Comparison of ENCODE assay signal across 8 mouse cellular contexts in the genomic region with DNA sequence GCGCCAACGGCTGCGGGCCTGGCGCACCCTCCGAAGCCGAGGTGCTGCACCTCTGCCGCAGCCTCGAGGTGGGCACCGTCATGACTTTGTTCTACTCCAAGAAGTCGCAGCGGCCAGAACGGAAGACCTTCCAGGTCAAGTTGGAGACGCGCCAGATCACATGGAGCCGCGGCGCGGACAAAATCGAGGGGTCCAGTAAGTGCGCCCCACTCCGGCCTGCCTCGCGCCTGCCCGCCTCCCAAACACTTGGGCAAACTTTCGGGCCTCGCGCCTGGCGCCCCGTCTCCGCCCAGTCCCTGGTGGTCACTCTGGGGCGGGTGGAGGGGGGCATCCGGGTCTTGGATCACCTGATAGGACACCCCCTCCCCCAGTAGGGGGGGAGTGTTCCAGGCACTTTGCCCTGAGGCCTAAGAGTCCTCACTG. TPM values are rescaled to one million over a fixed set of nuclear protein-coding genes. Genes with fewer than 3 reads are reported as not detected.
DNase-seq lines count a peak whose midpoint lies in the region; ATAC-seq and TF ChIP-seq lines count a peak whose summit lies in the region.

No protein-coding gene starts in this region.

- H3K9me3 ChIP-seq in ES-Bruce4 (replicated peaks; ENCODE audit: control insufficient read depth, insufficient read depth, low read length, poor library complexity, severe bottlenecking) = no peaks in the 10 kb centered on the region
- no peaks in the 10 kb centered on the region for H3K9me3 ChIP-seq in forebrain, embryonic 14.5 days (replicated peaks; ENCODE audit: control insufficient read depth, low read length)

- intact Hi-C loops in heart, postnatal 14 days (cut with DNase I) = loop anchor here (2.0 kb wide), 1 partner anchor 29 kb away; no protein-coding TSS in a partner anchor

- peaks cover 9% of the 10 kb centered on the region for H3K4me1 ChIP-seq in ES-Bruce4 (ENCODE audit: control insufficient read depth, insufficient read depth, low read length)
- 0 out of 2 replicates have a peak, but pooled peaks cover 8% of the 10 kb centered on the region for H3K4me1 ChIP-seq in bone marrow macrophage, adult 2 months (ENCODE audit: control insufficient read depth, insufficient read depth, low read length)
- H3K4me1 ChIP-seq in forebrain, embryonic 14.5 days (ENCODE audit: control insufficient read depth, insufficient read depth, low read length) = peaks cover 29% of the 10 kb centered on the region
- H3K4me1 ChIP-seq in lung, adult 2 months (ENCODE audit: control insufficient read depth, insufficient read depth, low read length) = peaks cover 26% of the 10 kb centered on the region

- no peak for TF ChIP-seq EP300 in ES-Bruce4 (IDR thresholded peaks at IDR 0.05; ENCODE audit: insufficient read depth, low read depth, low read length)

- no peaks in the 10 kb centered on the region for H3K27me3 ChIP-seq in ES-Bruce4 (ENCODE audit: control insufficient read depth, insufficient read depth, low read length, poor library complexity, severe bottlenecking)
- no peaks in the 10 kb centered on the region for H3K27me3 ChIP-seq in forebrain, embryonic 14.5 days (replicated peaks; ENCODE audit: control insufficient read depth, insufficient read depth, low read length)

- peak; percentile 13 for ATAC-seq in forebrain, embryonic 14.5 days
- ATAC-seq in monocyte, adult 5-6 weeks (replicated peaks; ENCODE audit: insufficient number of reproducible peaks, low FRiP score, low TSS enrichment, poor library complexity, severe bottlenecking) = no peak

- H3K36me3 ChIP-seq in ES-Bruce4 (ENCODE audit: control insufficient read depth, insufficient read depth, low read length, poor library complexity, severe bottlenecking) = no peaks in the 10 kb centered on the region
- H3K36me3 ChIP-seq in forebrain, embryonic 14.5 days (ENCODE audit: control insufficient read depth, insufficient read depth, low read length) = peaks cover 25% of the 10 kb centered on the region

- no peak for TF ChIP-seq POLR2A in ES-Bruce4 (IDR thresholded peaks at IDR 0.05; ENCODE audit: insufficient read depth, low read length)
- no peak for TF ChIP-seq POLR2A in bone marrow macrophage, adult 2 months (IDR thresholded peaks at IDR 0.05; ENCODE audit: borderline replicate concordance, low read depth, low read length)
- TF ChIP-seq POLR2A in lung, adult 2 months (IDR thresholded peaks at IDR 0.05; ENCODE audit: borderline replicate concordance, extremely low read depth, low read depth, low read length) = no peak

- H3K4me2 ChIP-seq in forebrain, embryonic 14.5 days (ENCODE audit: low read length) = peak overlapping the region; percentile 93

- H3K9ac ChIP-seq in ES-Bruce4 (ENCODE audit: low read depth, poor library complexity, severe bottlenecking) = peak overlapping the region; percentile 90
- peak overlapping the region; percentile 100 for H3K9ac ChIP-seq in forebrain, embryonic 14.5 days (ENCODE audit: low read length)

- no peak overlapping the region for H3K27ac ChIP-seq in ES-Bruce4 (ENCODE audit: insufficient read depth, low read length)
- no peak overlapping the region for H3K27ac ChIP-seq in bone marrow macrophage, adult 2 months (ENCODE audit: insufficient read depth, low read depth, low read length)
- H3K27ac ChIP-seq in forebrain, embryonic 14.5 days (ENCODE audit: low read depth, low read length) = peak overlapping the region; percentile 98

- H3K4me3 ChIP-seq in ES-Bruce4 (ENCODE audit: low read depth, low read length) = peak overlapping the region; percentile 96
- H3K4me3 ChIP-seq in bone marrow macrophage, adult 2 months (ENCODE audit: insufficient read depth, low read length) = peak overlapping the region; percentile 73
- H3K4me3 ChIP-seq in forebrain, embryonic 14.5 days (ENCODE audit: low read depth, low read length) = peak overlapping the region; percentile 88
- H3K4me3 ChIP-seq in lung, adult 2 months (replicated peaks; ENCODE audit: extremely low read depth, low read depth, low read length) = peak overlapping the region; percentile 72

- DNase-seq in forebrain, embryonic 14.5 days (ENCODE audit: low spot score) = peak; percentile 60
- DNase-seq in heart, postnatal 14 days = peak; percentile 77 to 78
- peak; percentile 22 to 44 for DNase-seq in layer of hippocampus, adult 18-20 months (ENCODE audit: low spot score in 2 of 2)
- DNase-seq in lung, adult 2 months = peak; percentile 73
- peak; percentile 64 for DNase-seq in ovary, postnatal 36 days (ENCODE audit: low spot score)

- WGBS in forebrain, embryonic 14.5 days = under 1% methylated on average over 32 of the region's 32 CpGs
- WGBS in lung, adult 2 months = under 1% methylated on average over 32 of the region's 32 CpGs

- TF ChIP-seq CTCF in ES-Bruce4 (IDR thresholded peaks at IDR 0.05; ENCODE audit: low read depth, low read length) = no peak
- no peak for TF ChIP-seq CTCF in bone marrow macrophage, adult 2 months (IDR thresholded peaks at IDR 0.05; ENCODE audit: low read depth, low read length)
- no peak for TF ChIP-seq CTCF in lung, adult 2 months (IDR thresholded peaks at IDR 0.05; ENCODE audit: insufficient read depth, low read length)

RNA-seq across cellular contexts. Expression of gene Plcg1, which starts 0.8 kb away (rescaled TPM):
- 76.8 and 82.1 TPM in 2 replicates for polyA plus RNA-seq in ES-Bruce4 (2011; ENCODE audit: insufficient read depth, insufficient read length, low read depth, missing spikeins)
- polyA plus RNA-seq in bone marrow macrophage, adult 2 months (2012; ENCODE audit: insufficient read depth, insufficient read length, missing spikeins) = 9.8 and 10.4 TPM in 2 replicates
- polyA plus RNA-seq in forebrain, embryonic 14.5 days (2014; fragmentation: Nextera tagmentation; extraction: Ambion mirVana) = 40.2 and 48.7 TPM in 2 replicates
- total RNA-seq in heart, postnatal 14 days (2021) = 10 to 100 TPM; 85.7 to 94.4 TPM
- total RNA-seq in layer of hippocampus, adult 18-20 months (2021) = 10 to 100 TPM; 90.6 to 99.5 TPM
- polyA plus RNA-seq in lung, adult 2 months (2012; rRNA removed) = 127 and 135 TPM in 2 replicates
- total RNA-seq in monocyte, adult 5-6 weeks (2017) = 7.9 to 14.9 TPM (median 14.5 TPM) in 3 replicates
